Comparison of ENCODE assay signal across 8 mouse cellular contexts in genomic region chr17:75617280-75617679, GRCm38 (mm10).
A peak's percentile ranks its signal among the peaks of the same experiment; 100 is the strongest.
DNase-seq lines count a peak whose midpoint lies in the region; ATAC-seq and TF ChIP-seq lines count a peak whose summit lies in the region.

No protein-coding gene starts in this region.

- no peak for TF ChIP-seq POLR2A in heart, adult 2 months (IDR thresholded peaks at IDR 0.05; ENCODE audit: insufficient read depth, low read depth, low read length)

- TF ChIP-seq CTCF in heart, adult 2 months (IDR thresholded peaks at IDR 0.05) = peak; percentile 81

- H3K27me3 ChIP-seq in heart, adult 2 months (ENCODE audit: control insufficient read depth, insufficient read depth, low read length) = no peaks in the 10 kb centered on the region
- no peaks in the 10 kb centered on the region for H3K27me3 ChIP-seq in hindbrain, embryonic 10.5 days (ENCODE audit: insufficient read depth, poor library complexity, severe bottlenecking)
- H3K27me3 ChIP-seq in limb, embryonic 13.5 days = no peaks in the 10 kb centered on the region

- H3K36me3 ChIP-seq in heart, adult 2 months (ENCODE audit: control insufficient read depth, insufficient read depth, low read length) = no peaks in the 10 kb centered on the region
- H3K36me3 ChIP-seq in hindbrain, embryonic 10.5 days = no peaks in the 10 kb centered on the region
- H3K36me3 ChIP-seq in limb, embryonic 13.5 days = no peaks in the 10 kb centered on the region

- H3K9me3 ChIP-seq in hindbrain, embryonic 10.5 days = no peaks in the 10 kb centered on the region
- H3K9me3 ChIP-seq in limb, embryonic 13.5 days = no peaks in the 10 kb centered on the region

- WGBS in heart, adult 2 months = 18% methylated on average over 6 of the region's 6 CpGs
- 27% methylated on average over 6 of the region's 6 CpGs for WGBS in hindbrain, embryonic 10.5 days
- 28% methylated on average over 6 of the region's 6 CpGs for WGBS in limb, embryonic 13.5 days

- 0 out of 2 replicates have a peak, but pooled peaks have one; percentile 48 for ATAC-seq in limb, embryonic 13.5 days (ENCODE audit: low FRiP score, low read depth)

- no peak overlapping the region for H3K4me3 ChIP-seq in heart, adult 2 months
- no peak overlapping the region for H3K4me3 ChIP-seq in hindbrain, embryonic 10.5 days
- no peak overlapping the region for H3K4me3 ChIP-seq in limb, embryonic 13.5 days

- TF ChIP-seq EP300 in heart, adult 2 months (IDR thresholded peaks at IDR 0.05; ENCODE audit: insufficient read depth, low read depth, low read length) = no peak

- no peaks in the 10 kb centered on the region; the same call in 1 of the 2 replicates for H3K4me1 ChIP-seq in heart, adult 2 months (ENCODE audit: control insufficient read depth, insufficient read depth, low read length)
- no peaks in the 10 kb centered on the region for H3K4me1 ChIP-seq in hindbrain, embryonic 10.5 days (replicated peaks)
- no peaks in the 10 kb centered on the region for H3K4me1 ChIP-seq in limb, embryonic 13.5 days

- no peak overlapping the region for H3K4me2 ChIP-seq in limb, embryonic 13.5 days (replicated peaks)

- intact Hi-C loops in heart, adult 2 months (cut with DNase I) = loop anchor here (5.0 kb wide), 1 partner anchor 160 kb away; no protein-coding TSS in a partner anchor
- intact Hi-C loops in heart, postnatal 25 days (cut with DNase I) = no loop called here

- no peaks in the 10 kb centered on the region for H3K79me2 ChIP-seq in heart, adult 2 months (replicated peaks; ENCODE audit: control insufficient read depth, insufficient read depth, low read length)

- H3K9ac ChIP-seq in heart, adult 2 months (ENCODE audit: low read depth, low read length) = no peak overlapping the region
- H3K9ac ChIP-seq in limb, embryonic 13.5 days = no peak overlapping the region

- no peak for DNase-seq in heart, adult 2 months
- no peak for DNase-seq in heart, postnatal 25 days (ENCODE audit: low spot score)
- peak; percentile 52 for DNase-seq in ES-CJ7 (ENCODE audit: low read depth, low spot score)
- peak; percentile 82 for DNase-seq in embryo, embryonic 10 days (ENCODE audit: low spot score)
- peak; percentile 15 for DNase-seq in hindbrain, embryonic 10.5 days (ENCODE audit: low spot score)
- peak; percentile 13 for DNase-seq in skeletal muscle tissue, adult 2 months (ENCODE audit: low read depth, low spot score)
- DNase-seq in urinary bladder, postnatal 36 days (ENCODE audit: low spot score in 2 of 2) = no peak

- no peak overlapping the region for H3K27ac ChIP-seq in heart, adult 2 months
- no peak overlapping the region for H3K27ac ChIP-seq in hindbrain, embryonic 10.5 days
- H3K27ac ChIP-seq in limb, embryonic 13.5 days = no peak overlapping the region

Comparison
In these comparisons a context has a peak if more than half of its experiments do, and no peak if none do; other contexts are left out.
1. DNase-seq: peak in ES-CJ7 (single experiment), embryo, embryonic 10 days (single experiment), hindbrain, embryonic 10.5 days (single experiment) and skeletal muscle tissue, adult 2 months (single experiment); none in heart, adult 2 months (0 of 2), heart, postnatal 25 days (single experiment) and urinary bladder, postnatal 36 days (0 of 2).